Mouse (Mus musculus) testis, adult 2 months (tissue): ENCODE data around the gene Fam234a.

Source experiments
- CTCF ChIP-seq: fragments of 200-500 bp; IDR thresholded peaks from 2 replicates; pipeline ENCODE4 v1.5.1; 2012; ENCODE audit warnings: low read depth, mild to moderate bottlenecking, inconsistent platforms, low read length, moderate library complexity; ENCODE audit not compliant: control insufficient read depth, insufficient read depth, insufficient replicate concordance
- POLR2A ChIP-seq: fragments of 200-500 bp; IDR thresholded peaks from 2 replicates; pipeline ENCODE4 v1.6.1; 2012; ENCODE audit warnings: low read depth, mild to moderate bottlenecking, inconsistent platforms, low read length, moderate library complexity; ENCODE audit not compliant: control insufficient read depth

DNA sequence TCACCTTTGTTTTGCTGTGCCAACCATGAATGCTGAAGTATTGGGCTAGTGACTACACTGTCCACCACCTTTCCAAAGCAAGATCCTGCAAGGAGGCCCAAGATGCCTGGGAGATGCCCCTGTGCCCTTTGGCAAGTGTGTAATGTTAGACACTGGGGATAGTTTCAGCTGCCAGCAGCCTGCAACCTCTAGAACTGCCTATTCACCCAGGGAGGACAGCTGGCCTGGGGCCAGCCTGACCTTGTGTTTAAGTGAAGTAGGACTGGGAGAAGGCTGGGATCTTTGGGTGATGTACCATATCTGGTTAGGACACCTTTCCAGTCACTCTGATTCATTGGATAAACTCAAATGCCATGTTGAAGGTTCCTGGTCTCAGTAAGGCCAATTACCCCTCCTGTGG is 42.0 kb downstream of the Fam234a start:
- TF ChIP-seq CTCF = no peak
- no peak for TF ChIP-seq POLR2A
